ENCODE assay signal across 28 mouse cellular contexts in the genomic region with DNA sequence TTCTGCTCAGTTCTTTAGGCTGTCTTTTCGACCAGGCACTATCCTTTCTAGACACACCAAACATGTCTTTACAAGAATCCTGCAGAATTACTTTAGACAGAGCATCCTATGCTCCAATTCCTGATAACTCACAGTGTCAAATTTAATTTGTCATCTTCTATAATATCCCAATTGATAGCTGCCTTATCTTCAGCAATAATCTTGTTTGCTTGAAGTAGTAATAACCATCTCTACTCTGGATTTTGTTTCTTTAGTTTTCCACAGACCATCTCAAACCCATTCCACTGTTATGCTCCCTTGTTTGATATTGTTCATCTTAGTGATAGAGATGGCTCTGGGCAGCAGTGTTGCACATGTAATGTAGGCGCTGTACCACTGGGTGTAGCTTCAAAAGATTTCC.
"Had no signal": no experiment of that assay in that cellular context is flagged by ENCODE, and none has a peak within 500 bp of the region (broad histone marks: within the 10 kb centered on the region; RNA-seq: fewer than 3 reads in every experiment).

No protein-coding gene starts in this region.

- H3K36me3 ChIP-seq: embryonic facial prominence, embryonic 10.5 days; embryonic facial prominence, embryonic 12.5 days; embryonic facial prominence, embryonic 13.5 days; embryonic facial prominence, embryonic 15.5 days; forebrain, embryonic 10.5 days; forebrain, embryonic 12.5 days; forebrain, embryonic 15.5 days had no signal

- DNase-seq: cerebellum, adult 2 months; cerebellum, adult 8-10 months; cerebellum, adult 9-10 months; cerebellum, adult 9-11 months; cerebellum, postnatal 10 days; cerebellum, postnatal 14 days; cerebellum, postnatal 25 days; cerebellum, postnatal 36 days; embryo, embryonic 11 days; forebrain, postnatal 0 days; gastrocnemius, adult 2 months; gastrocnemius, postnatal 10 days; gastrocnemius, postnatal 14 days; gastrocnemius, postnatal 25 days; gastrocnemius, postnatal 36 days; heart, adult 11 months; heart, adult 18-20 months had no signal

- H3K9ac ChIP-seq: embryonic facial prominence, embryonic 12.5 days; embryonic facial prominence, embryonic 13.5 days; embryonic facial prominence, embryonic 15.5 days; forebrain, embryonic 12.5 days; forebrain, embryonic 13.5 days; forebrain, embryonic 15.5 days; forebrain, postnatal 0 days had no signal

- H3K9me3 ChIP-seq: embryonic facial prominence, embryonic 10.5 days; embryonic facial prominence, embryonic 12.5 days; embryonic facial prominence, embryonic 13.5 days; embryonic facial prominence, embryonic 15.5 days; forebrain, embryonic 10.5 days; forebrain, embryonic 12.5 days; forebrain, embryonic 13.5 days; forebrain, embryonic 15.5 days had no signal

- H3K4me3 ChIP-seq: embryonic facial prominence, embryonic 10.5 days; embryonic facial prominence, embryonic 12.5 days; embryonic facial prominence, embryonic 13.5 days; embryonic facial prominence, embryonic 15.5 days; erythroblast, embryonic 14.5 days; forebrain, embryonic 10.5 days; forebrain, embryonic 12.5 days; forebrain, embryonic 13.5 days; forebrain, embryonic 15.5 days; gastrocnemius, adult 2 months had no signal

- H3K4me2 ChIP-seq: embryonic facial prominence, embryonic 12.5 days; embryonic facial prominence, embryonic 13.5 days; embryonic facial prominence, embryonic 15.5 days; forebrain, embryonic 12.5 days; forebrain, embryonic 13.5 days; forebrain, embryonic 15.5 days had no signal

- H3K27me3 ChIP-seq: embryonic facial prominence, embryonic 12.5 days; embryonic facial prominence, embryonic 13.5 days; embryonic facial prominence, embryonic 15.5 days; forebrain, embryonic 12.5 days; forebrain, embryonic 13.5 days; forebrain, embryonic 15.5 days had no signal

- H3K27ac ChIP-seq: embryonic facial prominence, embryonic 10.5 days; embryonic facial prominence, embryonic 12.5 days; embryonic facial prominence, embryonic 13.5 days; embryonic facial prominence, embryonic 15.5 days; forebrain, embryonic 10.5 days; forebrain, embryonic 12.5 days; forebrain, embryonic 13.5 days; forebrain, embryonic 15.5 days; gastrocnemius, adult 2 months had no signal

- H3K4me1 ChIP-seq: embryonic facial prominence, embryonic 10.5 days; embryonic facial prominence, embryonic 12.5 days; embryonic facial prominence, embryonic 13.5 days; embryonic facial prominence, embryonic 15.5 days; forebrain, embryonic 10.5 days; forebrain, embryonic 12.5 days; forebrain, embryonic 13.5 days; forebrain, embryonic 15.5 days had no signal

- ATAC-seq: forebrain, embryonic 13.5 days; forebrain, embryonic 14.5 days; forebrain, embryonic 15.5 days; forebrain, embryonic 16.5 days; forebrain, postnatal 0 days had no signal
